Mouse (Mus musculus) forebrain, postnatal 0 days (tissue): ENCODE data around the gene Klhl22. TPM values are rescaled to one million over a fixed set of nuclear protein-coding genes. Genes with fewer than 3 reads are reported as not detected.
A peak's percentile ranks its signal among the peaks of the same experiment; 100 is the strongest.

Experiments
- ATAC-seq: fragments of 200-750 bp; cut with Nextera tagmentation; 2 replicates; pipeline ENCODE4 v1.8.0; 2017; ENCODE audit warnings: mild to moderate bottlenecking, moderate library complexity
- DNase-seq: peaks from one replicate; pipeline ENCODE4 v3.0.0-alpha.2; 2015
- H3K27ac ChIP-seq: fragments of 300-500 bp; sonication (generic); 2 replicates; pipeline ENCODE4 v1.5.1; 2014; ENCODE audit warnings: low read depth, mild to moderate bottlenecking, antibody characterized with exemption, low read length, moderate library complexity, mixed read lengths
- H3K27me3 ChIP-seq: fragments of 300-500 bp; sonication (generic); 2 replicates; pipeline ENCODE4 v1.6.1; 2014; ENCODE audit warnings: mild to moderate bottlenecking, low read length, mixed read lengths; ENCODE audit not compliant: insufficient read depth
- H3K36me3 ChIP-seq: fragments of 300-500 bp; sonication (generic); 2 replicates; pipeline ENCODE4 v1.6.1; 2014; ENCODE audit warnings: mild to moderate bottlenecking, moderate library complexity; ENCODE audit not compliant: insufficient read depth
- H3K4me1 ChIP-seq: fragments of 300-500 bp; sonication (generic); 2 replicates; pipeline ENCODE4 v1.6.1; 2014; ENCODE audit warnings: antibody characterized with exemption; ENCODE audit not compliant: insufficient read depth
- H3K4me2 ChIP-seq: fragments of 300-500 bp; sonication (generic); 2 replicates; pipeline ENCODE4 v1.6.1; 2014; ENCODE audit warnings: low read depth, mild to moderate bottlenecking, moderate library complexity
- H3K4me3 ChIP-seq: fragments of 300-500 bp; sonication (generic); 2 replicates; pipeline ENCODE4 v1.5.1; 2014; ENCODE audit warnings: low read depth, low read length, mixed read lengths
- H3K9ac ChIP-seq: fragments of 300-500 bp; sonication (generic); 2 replicates; pipeline ENCODE4 v1.6.1; 2014; ENCODE audit warnings: mild to moderate bottlenecking
- H3K9me3 ChIP-seq: fragments of 300-500 bp; sonication (generic); 2 replicates; pipeline ENCODE4 v1.6.1; 2016; ENCODE audit warnings: low read length
- CTCF ChIP-seq: sonication (generic); IDR thresholded peaks from 2 replicates; pipeline ENCODE4 v1.5.1; 2016; ENCODE audit warnings: antibody characterized with exemption, control low read depth, low read depth
- WGBS: fragments of 180-500 bp; shearing (Covaris S2); extraction: QIAGEN DNeasy Blood & Tissue Kit; methylation state at CpG from one replicate; pipeline ENCODE4 v1.1.7; 2014; 5-methylcytosine and 5-hydroxymethylcytosine counted together
- polyA plus RNA-seq: library from polyadenylated mRNA; unstranded; fragments of >200 nt; fragmentation: Nextera tagmentation; extraction: Ambion mirVana; gene quantifications from 2 replicates; pipeline ENCODE4 v1.2.1, GENCODE M21; 2015
- total RNA-seq: library from RNA; depleted of rRNA; stranded (reverse); fragments of >200 nt; gene quantifications from 2 replicates; pipeline ENCODE4 v1.2.3, GENCODE M21; 2014

The Klhl22 gene
- total and polyA plus RNA-seq, 2 experiments from 2014 or later, result 73.8 to 162 TPM

DNA sequence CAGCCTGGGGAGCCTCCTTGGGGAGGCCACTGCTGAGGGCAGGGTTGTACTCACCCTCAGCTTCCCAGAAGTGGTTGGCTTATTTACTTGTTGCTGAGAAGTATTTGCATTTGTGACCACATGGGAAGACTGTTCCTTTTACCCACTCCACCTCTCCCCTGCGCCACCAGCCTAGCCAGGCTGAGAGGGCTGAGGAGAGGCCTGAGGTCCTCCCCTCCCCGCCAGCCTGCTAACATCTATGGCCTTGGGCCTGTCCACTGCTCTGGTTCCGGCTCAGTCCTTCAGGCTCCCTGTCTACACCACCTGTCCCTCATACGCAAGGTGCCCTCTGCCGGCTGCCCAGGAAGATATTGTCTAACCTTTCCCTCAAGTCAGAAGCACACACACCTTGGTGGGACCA lies 36.2 kb downstream of the Klhl22 start:
- DNase-seq, result no peak
- 0 out of 2 replicates have a peak, but pooled peaks cover 3% of the 10 kb centered on the region for H3K4me1 ChIP-seq
- WGBS, result 68% methylated on average over 5 of the region's 5 CpGs
- peaks cover 27% of the 10 kb centered on the region for H3K36me3 ChIP-seq
- no peak for ATAC-seq
- no peaks in the 10 kb centered on the region for H3K9me3 ChIP-seq
- no peak overlapping the region for H3K4me3 ChIP-seq
- no peak overlapping the region for H3K27ac ChIP-seq
- H3K27me3 ChIP-seq, result peaks cover 29% of the 10 kb centered on the region
- H3K9ac ChIP-seq, result no peak overlapping the region
- TF ChIP-seq CTCF, result no peak
- H3K4me2 ChIP-seq, result no peak overlapping the region

DNA sequence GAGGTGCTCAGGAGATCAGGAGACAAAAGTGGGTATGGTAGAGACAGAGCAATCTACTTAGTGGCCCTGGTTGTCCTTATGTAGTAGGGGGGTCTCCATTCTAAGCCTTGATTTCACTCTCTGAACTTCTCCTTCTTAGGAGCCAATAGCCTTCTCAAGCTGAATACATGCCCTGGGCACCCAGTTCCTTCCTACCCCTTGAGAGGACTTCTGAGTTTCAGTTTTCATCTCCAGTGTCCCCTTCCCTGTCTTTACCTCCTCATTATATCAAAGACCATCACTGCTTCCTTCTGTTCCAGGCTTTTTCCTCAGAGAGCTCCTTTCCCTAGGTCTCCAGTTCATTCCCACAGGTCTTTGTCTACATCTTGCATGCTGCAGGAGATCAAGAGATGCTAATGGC lies 37.1 kb downstream of the Klhl22 start:
- Histone ChIP-seq H3K4me3 (peak overlapping the region; percentile 41), H3K4me2 (peak overlapping the region; percentile 90), H3K4me1 (0 out of 2 replicates have a peak, but pooled peaks cover 3% of the 10 kb centered on the region), H3K9me3 (no peaks in the 10 kb centered on the region), H3K9ac (peak overlapping the region; percentile 47; the same call in 1 of the 2 replicates), H3K27me3 (peaks cover 37% of the 10 kb centered on the region), H3K36me3 (peaks cover 18% of the 10 kb centered on the region), H3K27ac (no peak overlapping the region)
- DNase-seq (no peak), ATAC-seq (no peak)
- TF ChIP-seq CTCF, result no peak

- 2% methylated on average over 49 of the region's 81 CpGs for WGBS
- Histone ChIP-seq H3K36me3 (peaks cover 12% of the 10 kb centered on the region), H3K4me2 (peak within 1 kb of the TSS; percentile 90), H3K4me3 (peak within 1 kb of the TSS; percentile 41), H3K27ac (no peak within 1 kb of the TSS), H3K27me3 (peaks cover 44% of the 10 kb centered on the region), H3K9ac (peak within 1 kb of the TSS; percentile 47), H3K4me1 (0 out of 2 replicates have a peak, but pooled peaks cover 3% of the 10 kb centered on the region), H3K9me3 (no peaks in the 10 kb centered on the region)
- ATAC-seq (peak; percentile 30; the same call in 1 of the 2 replicates), DNase-seq (no peak)
- no peak for TF ChIP-seq CTCF
Measured at GRCm38 (mm10) chr16:17796971-17797811, 37.8 kb downstream of the Klhl22 start, which contains the start of gene Scarf2. Scarf2 (plus strand) TSS chr16:17797282.

- Histone ChIP-seq H3K4me2 (peak overlapping the region; percentile 90), H3K9ac (0 out of 2 replicates have a peak overlapping the region, but pooled peaks have one; percentile 47), H3K36me3 (peaks cover 5% of the 10 kb centered on the region; the same call in 1 of the 2 replicates), H3K4me1 (peaks cover 7% of the 10 kb centered on the region; the same call in 1 of the 2 replicates), H3K9me3 (no peaks in the 10 kb centered on the region), H3K27me3 (peaks cover 50% of the 10 kb centered on the region), H3K27ac (no peak overlapping the region), H3K4me3 (peak overlapping the region; percentile 41)
- DNase-seq (peak; percentile 29), ATAC-seq (no peak)
- TF ChIP-seq CTCF, result no peak
- 6% methylated on average over 29 of the region's 29 CpGs for WGBS
Measured at GRCm38 (mm10) chr16:17797812-17798311, 38.4 kb downstream of the Klhl22 start.

DNA sequence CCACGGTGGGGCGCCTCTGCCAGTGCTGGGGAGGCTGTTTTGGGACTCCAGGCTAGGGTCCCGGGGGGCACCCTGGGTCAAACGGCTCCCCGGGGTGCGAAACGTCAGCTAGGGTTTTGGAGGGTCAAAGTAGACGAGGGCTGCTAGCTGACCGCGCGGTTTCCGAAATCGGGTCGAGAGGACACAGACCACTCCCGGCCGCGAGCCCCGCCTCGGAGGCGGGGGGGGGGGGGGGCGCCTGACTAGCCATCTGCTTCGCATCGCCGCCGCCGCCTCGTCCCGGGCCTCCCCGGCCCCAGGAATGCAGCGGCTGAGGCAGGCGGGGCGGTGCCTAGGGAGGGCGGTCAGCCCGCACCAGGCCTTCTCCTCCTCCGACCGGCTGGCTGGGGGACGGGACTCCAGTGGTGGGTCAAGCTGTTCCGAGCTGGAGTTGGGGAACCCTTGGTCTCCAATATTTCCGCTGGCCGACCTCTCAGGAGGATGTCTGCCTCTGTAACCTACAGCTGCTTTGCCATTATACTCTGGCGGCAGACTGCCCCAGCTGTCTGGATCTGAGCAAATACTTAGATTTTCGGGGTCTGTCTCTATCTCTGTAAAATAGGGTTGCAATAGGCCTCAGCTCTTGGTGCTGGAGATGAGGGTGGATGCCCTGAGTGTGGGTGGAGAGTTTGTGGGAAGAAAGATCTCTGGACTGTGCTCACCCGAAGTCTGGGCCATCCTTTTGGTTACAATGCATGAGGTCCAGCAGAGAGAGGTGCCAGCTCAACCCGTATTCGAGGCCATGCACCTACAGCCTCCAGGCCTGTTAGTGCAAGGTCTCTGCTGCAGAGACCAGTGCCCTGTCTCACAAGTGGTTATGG lies 39.1 kb downstream of the Klhl22 start:
- no peaks in the 10 kb centered on the region for H3K36me3 ChIP-seq
- no peak overlapping the region for H3K9ac ChIP-seq
- WGBS, result 9% methylated on average over 40 of the region's 45 CpGs
- H3K27me3 ChIP-seq, result peaks cover 57% of the 10 kb centered on the region
- ATAC-seq (no peak), DNase-seq (no peak)
- peak overlapping the region; percentile 90 for H3K4me2 ChIP-seq
- H3K27ac ChIP-seq, result no peak overlapping the region
- no peak for TF ChIP-seq CTCF
- H3K9me3 ChIP-seq, result no peaks in the 10 kb centered on the region
- H3K4me1 ChIP-seq, result peaks cover 14% of the 10 kb centered on the region; the same call in 1 of the 2 replicates
- H3K4me3 ChIP-seq, result peak overlapping the region; percentile 41

DNA sequence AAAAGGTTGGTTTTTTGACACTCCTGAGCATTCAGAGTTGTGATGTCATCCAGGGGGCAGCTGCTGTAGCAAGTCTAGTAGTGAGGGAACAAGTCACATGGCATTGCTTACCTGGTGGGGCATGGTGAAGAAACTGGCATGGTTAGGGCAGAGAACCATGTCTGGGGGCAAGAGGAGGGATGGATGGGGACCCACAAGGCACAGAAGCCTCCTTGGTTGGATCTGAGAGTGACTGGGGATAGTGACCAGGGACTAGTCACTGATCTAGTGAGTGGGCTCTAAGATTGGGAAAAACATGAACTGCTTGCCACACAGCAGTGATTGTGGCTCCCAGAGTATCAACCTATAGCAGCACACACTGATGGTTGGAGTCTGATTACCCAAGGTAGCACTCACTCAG lies 40.2 kb downstream of the Klhl22 start:
- no peak overlapping the region for H3K27ac ChIP-seq
- DNase-seq (no peak), ATAC-seq (no peak)
- H3K9ac ChIP-seq, result no peak overlapping the region
- H3K36me3 ChIP-seq, result no peaks in the 10 kb centered on the region
- H3K4me2 ChIP-seq, result no peak overlapping the region
- H3K9me3 ChIP-seq, result no peaks in the 10 kb centered on the region
- peaks cover 67% of the 10 kb centered on the region for H3K27me3 ChIP-seq
- no peak for TF ChIP-seq CTCF
- peaks cover 14% of the 10 kb centered on the region; the same call in 1 of the 2 replicates for H3K4me1 ChIP-seq
- H3K4me3 ChIP-seq, result no peak overlapping the region
